Mouse (Mus musculus) gastrocnemius, postnatal 10 days (tissue): ENCODE data around the gene Psme1. TPM values are rescaled to one million over a fixed set of nuclear protein-coding genes. Genes with fewer than 3 reads are reported as not detected.

Experiments
- DNase-seq: peaks from one replicate; pipeline ENCODE4 v3.0.0; 2021; ENCODE audit warnings: mixed read lengths
- total RNA-seq, 2 experiments: library from RNA; stranded (reverse); gene quantifications; 2 replicates each; pipeline ENCODE4 v1.2.3; 2021

Psme1 gene
- total RNA-seq, 2 experiments from 2014 or later = 56.3 to 58.7 TPM

GRCm38 (mm10) chr14:55598521-55599390, 20.8 kb downstream of the Psme1 start:
- DNase-seq = no peak

- DNase-seq = no peak
These were observed 25.3 kb downstream of the Psme1 start, which contains the start of gene Irf9 for GRCm38 (mm10) chr14:55603271-55603632. Gene Irf9 (plus strand): TSS chr14:55603571.

GRCm38 (mm10) chr14:55603633-55604576, 26.0 kb downstream of the Psme1 start:
- DNase-seq = peak; percentile 82

DNA sequence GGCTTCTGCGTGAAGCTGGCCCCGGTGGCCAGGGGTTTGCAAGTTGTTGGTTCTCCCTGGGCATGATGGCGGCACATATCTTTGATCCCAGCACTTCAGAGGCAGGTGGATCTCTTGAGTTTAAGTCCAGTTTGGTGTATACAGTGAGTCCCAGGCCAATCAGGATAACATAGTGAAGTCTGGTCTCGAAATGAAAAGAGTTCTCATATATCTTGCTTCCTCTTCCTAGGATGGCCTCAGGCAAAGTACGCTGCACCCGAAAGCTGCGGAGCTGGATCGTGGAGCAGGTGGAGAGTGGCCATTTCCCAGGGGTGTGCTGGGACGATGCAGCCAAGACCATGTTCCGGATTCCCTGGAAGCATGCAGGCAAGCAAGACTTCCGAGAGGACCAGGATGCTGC, 26.9 kb downstream of the Psme1 start:
- DNase-seq = no peak

GRCm38 (mm10) chr14:55605743-55606459, 28.0 kb downstream of the Psme1 start:
- no peak for DNase-seq

DNA sequence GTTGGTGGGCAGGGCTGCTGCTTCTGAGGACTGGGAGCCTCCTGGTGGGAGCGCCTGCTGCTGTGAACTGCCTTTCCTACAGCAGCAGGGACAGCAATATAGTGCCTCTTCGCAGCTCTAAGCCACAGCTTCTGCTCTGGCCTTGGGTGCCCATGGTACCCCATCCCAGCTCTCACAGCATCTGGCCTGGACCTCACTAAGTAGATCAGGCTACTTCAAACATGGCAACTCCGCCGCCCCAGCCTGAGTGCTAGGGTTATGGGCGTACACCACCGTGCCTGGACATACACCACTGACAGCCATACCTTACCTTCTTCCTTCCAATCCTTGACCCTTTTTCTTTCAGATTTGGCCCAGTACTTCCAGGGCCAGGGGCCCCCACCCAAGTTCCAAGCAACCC, 30.4 kb downstream of the Psme1 start:
- DNase-seq = no peak

GRCm38 (mm10) chr14:55613346-55613745, 35.4 kb downstream of the Psme1 start:
- no peak for DNase-seq

- DNase-seq = no peak
These were observed 36.7 kb downstream of the Psme1 start for GRCm38 (mm10) chr14:55614565-55615178.

GRCm38 (mm10) chr14:55615876-55616275, 38.0 kb downstream of the Psme1 start:
- DNase-seq = no peak

- DNase-seq = no peak
These were observed 38.9 kb downstream of the Psme1 start for GRCm38 (mm10) chr14:55616844-55617243.

- no peak for DNase-seq
These were observed 39.9 kb downstream of the Psme1 start, which contains the start of gene Rec8 for GRCm38 (mm10) chr14:55617822-55618221. Gene Rec8 (plus strand): TSS chr14:55618037.

GRCm38 (mm10) chr14:55618486-55619195, 40.7 kb downstream of the Psme1 start:
- DNase-seq = no peak

DNA sequence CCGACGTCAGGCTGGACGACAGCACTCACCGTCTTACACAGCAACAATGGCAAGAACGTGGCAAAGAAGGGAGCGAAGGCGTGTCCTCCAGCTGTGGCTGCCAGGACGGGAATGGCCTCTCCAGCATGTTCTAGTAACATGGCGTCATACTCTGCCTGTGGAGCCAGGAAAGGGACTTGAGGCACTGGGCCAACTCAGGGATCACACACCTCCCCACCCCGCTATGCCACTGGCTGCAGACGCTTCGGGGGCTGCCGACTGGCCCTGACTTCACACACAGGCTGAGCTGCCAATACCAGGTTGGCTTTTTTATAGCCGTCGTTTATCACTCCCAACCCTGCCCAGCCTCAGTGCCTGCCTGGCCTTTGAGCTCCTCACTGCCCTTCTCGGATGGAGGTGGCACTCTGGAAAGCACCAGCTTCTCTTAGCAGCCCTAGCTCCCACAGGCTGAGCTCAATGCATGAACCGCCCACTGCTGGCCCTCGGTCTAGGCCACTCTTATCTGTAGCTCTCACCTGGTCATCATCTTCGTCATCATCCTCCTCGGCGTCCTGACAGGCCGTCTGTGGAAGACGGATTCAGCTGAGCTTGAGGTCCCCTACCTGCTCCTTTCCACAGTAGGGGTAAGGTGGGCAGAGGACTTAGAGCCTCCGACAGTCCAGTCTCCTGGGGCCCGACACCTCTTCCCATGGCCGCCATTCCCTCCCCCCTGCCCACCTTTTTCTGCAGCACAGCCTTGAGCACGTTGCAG, 50.3 kb downstream of the Psme1 start:
- no peak for DNase-seq

DNA sequence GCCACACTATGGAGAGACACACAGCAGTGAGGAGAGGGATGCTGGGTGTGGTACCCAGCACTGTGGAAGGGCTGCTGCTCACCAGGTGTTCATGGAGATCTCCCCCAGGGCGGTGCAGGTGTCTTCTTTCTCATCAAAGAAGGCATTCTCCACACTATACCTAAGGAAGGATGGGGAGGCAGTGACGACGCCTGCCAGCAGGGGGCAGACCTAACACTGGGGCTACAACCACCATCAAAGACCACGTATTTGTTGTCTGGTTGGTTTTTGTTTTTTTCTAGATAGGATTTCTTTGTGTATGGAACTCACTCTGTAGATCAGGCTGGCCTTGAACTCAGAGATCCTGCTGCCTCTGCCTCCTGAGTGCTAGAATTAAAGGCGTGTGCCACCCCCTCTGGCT, 51.4 kb downstream of the Psme1 start:
- DNase-seq = peak; percentile 58

Other genes starting within 250 kb of the Psme1 start
- 10 to 100 TPM; 28.7 to 29.9 TPM for gene Dhrs4, start 99.4 kb upstream of the Psme1 start, total RNA-seq
- gene Carmil3, start 87.5 kb upstream of the Psme1 start, total RNA-seq = 1 to 10 TPM; 2.5 to 3.9 TPM
- under 1 TPM in 1 of 2 experiments, not detected in 1; 0.14 TPM for gene Cpne6, start 67.7 kb upstream of the Psme1 start, total RNA-seq
- gene Nrl, start 53.1 kb upstream of the Psme1 start, total RNA-seq = not detected
- gene Pck2, start 37.9 kb upstream of the Psme1 start, total RNA-seq = 10 to 100 TPM; 15.0 to 21.4 TPM
- gene Dcaf11, start 18.1 kb upstream of the Psme1 start, total RNA-seq = 10 to 100 TPM; 61.1 to 61.2 TPM
- not detected for gene A730061H03Rik, start 17.7 kb upstream of the Psme1 start, total RNA-seq
- gene Fitm1, start 2.5 kb upstream of the Psme1 start, total RNA-seq = 100 to 1,000 TPM; 403 to 446 TPM
- gene Emc9, start 7.2 kb downstream of the Psme1 start, total RNA-seq = 10 to 100 TPM; 45.2 to 49.9 TPM
- gene Psme2, start 13.0 kb downstream of the Psme1 start, total RNA-seq = 10 to 100 TPM; 74.4 to 85.8 TPM
- 10 to 100 TPM; 15.9 to 16.4 TPM for gene Rnf31, start 13.6 kb downstream of the Psme1 start, total RNA-seq
- gene Irf9, start 25.4 kb downstream of the Psme1 start, total RNA-seq = 1 to 10 TPM; 5.0 to 5.7 TPM
- gene Rec8, start 39.9 kb downstream of the Psme1 start, total RNA-seq = under 1 TPM; 0.56 to 0.70 TPM
- 10 to 100 TPM; 68.3 to 77.1 TPM for gene Ipo4, start 57.8 kb downstream of the Psme1 start, total RNA-seq
- gene Gm49378, start 59.8 kb downstream of the Psme1 start, total RNA-seq = 1 to 10 TPM; 1.1 to 2.7 TPM
- 10 to 100 TPM; 29.2 to 33.2 TPM for gene Tm9sf1, start 65.7 kb downstream of the Psme1 start, total RNA-seq
- gene Tssk4, start 72.1 kb downstream of the Psme1 start, total RNA-seq = 1 to 10 TPM in 1 of 2 experiments, under 1 TPM in 1; 0.54 to 1.1 TPM
- gene Mdp1, start 82.4 kb downstream of the Psme1 start, total RNA-seq = 10 to 100 TPM; 20.9 to 22.2 TPM
- gene Gmpr2, start 93.8 kb downstream of the Psme1 start, total RNA-seq = 1 to 10 TPM; 5.9 to 8.6 TPM
- gene Nedd8, start 94.0 kb downstream of the Psme1 start, total RNA-seq = 100 to 1,000 TPM; 242 to 253 TPM
- gene Tinf2, start 103.7 kb downstream of the Psme1 start, total RNA-seq = 10 to 100 TPM; 11.7 to 14.9 TPM
- gene Tgm1, start 135.8 kb downstream of the Psme1 start, total RNA-seq = under 1 TPM; 0.19 to 0.50 TPM
- 10 to 100 TPM in 1 of 2 experiments, 1 to 10 TPM in 1; 9.4 to 10.2 TPM for gene Rabggta, start 144.1 kb downstream of the Psme1 start, total RNA-seq
- 10 to 100 TPM; 33.2 to 33.3 TPM for gene Dhrs1, start 167.6 kb downstream of the Psme1 start, total RNA-seq
- 10 to 100 TPM; 13.4 to 15.2 TPM for gene Nop9, start 167.6 kb downstream of the Psme1 start, total RNA-seq
- not detected for gene Cideb, start 180.3 kb downstream of the Psme1 start, total RNA-seq
- gene Ltb4r2, start 183.3 kb downstream of the Psme1 start, total RNA-seq = under 1 TPM; 0.07 to 0.14 TPM
- under 1 TPM; 0.16 to 0.61 TPM for gene Ltb4r1, start 187.8 kb downstream of the Psme1 start, total RNA-seq
- gene Adcy4, start 206.0 kb downstream of the Psme1 start, total RNA-seq = 1 to 10 TPM; 5.9 to 9.4 TPM
- gene Ripk3, start 210.7 kb downstream of the Psme1 start, total RNA-seq = 1 to 10 TPM; 3.9 to 4.2 TPM
- 10 to 100 TPM in 1 of 2 experiments, 1 to 10 TPM in 1; 9.3 to 14.8 TPM for gene Nfatc4, start 245.0 kb downstream of the Psme1 start, total RNA-seq